Mouse (Mus musculus) liver, embryonic 14 days (tissue): ENCODE measurements around the gene Nedd4. TPM values are rescaled to one million over a fixed set of nuclear protein-coding genes. Genes with fewer than 3 reads are reported as not detected.

Experiments used
- polyA plus RNA-seq: library from polyadenylated mRNA; depleted of rRNA; stranded (reverse); fragments of >200 nt; gene quantifications from 2 replicates; pipeline ENCODE4 v1.2.3, GENCODE M21; 2012; rRNA removed

Nedd4 gene
- 88.4 and 99.7 TPM in 2 replicates for polyA plus RNA-seq

GRCm38 (mm10) chr9:72661895-72662661 is at the start of gene Nedd4:
Gene Nedd4, plus strand, starts transcription at chr9:72662346.

Other genes starting within 250 kb of the Nedd4 start
- gene Mns1, start 224.3 kb upstream of the Nedd4 start, polyA plus RNA-seq = 83.8 and 101 TPM in 2 replicates
- gene Tex9, start 170.1 kb upstream of the Nedd4 start, polyA plus RNA-seq = 4.8 TPM in 2 replicates
- 3.3 and 3.7 TPM in 2 replicates for gene Rfx7, start 130.1 kb upstream of the Nedd4 start, polyA plus RNA-seq
- gene Prtg, start 144.5 kb downstream of the Nedd4 start, polyA plus RNA-seq = 0.03 and 0.07 TPM in 2 replicates